Mouse (Mus musculus): ENCODE data around the gene Zfp493.

DNA sequence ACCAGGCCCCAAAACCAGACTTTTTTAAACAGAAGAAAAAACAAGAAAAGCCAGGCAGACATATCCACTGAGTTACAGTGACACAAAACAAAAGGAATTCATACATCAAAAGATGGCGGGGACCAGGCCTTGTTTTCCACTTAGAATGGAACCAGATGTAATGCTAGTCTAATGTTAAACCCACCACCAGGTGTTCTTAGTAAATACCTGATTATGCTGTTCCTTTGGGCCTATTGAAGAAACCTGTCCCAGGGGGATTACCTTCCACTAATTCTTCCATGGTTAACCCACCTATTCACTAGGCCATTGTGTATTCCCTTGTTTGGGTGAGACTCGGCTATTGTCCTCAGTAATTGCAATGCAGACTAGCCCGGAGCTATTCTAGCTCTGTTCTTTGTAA is 19.1 kb downstream of the Zfp493 start:
- TF ChIP-seq POLR2A (IDR thresholded peaks at IDR 0.05; ENCODE audit: borderline replicate concordance, extremely low read depth, insufficient read depth, insufficient read length, poor library complexity, severe bottlenecking) (no peak), CTCF (IDR thresholded peaks at IDR 0.05; ENCODE audit: borderline replicate concordance, extremely low read depth, insufficient read depth, insufficient read length) (no peak)
